Mouse (Mus musculus): ENCODE data around the gene Hdac11.

Hdac11 gene

GRCm38 (mm10) chr6:91137343-91137956 lies 19.0 kb upstream of the Hdac11 start:
- DNase-seq (ENCODE audit: low read depth, low spot score): no peak

GRCm38 (mm10) chr6:91139846-91140245 lies 16.6 kb upstream of the Hdac11 start:
- DNase-seq (ENCODE audit: low read depth, low spot score): peak; percentile 28

DNA sequence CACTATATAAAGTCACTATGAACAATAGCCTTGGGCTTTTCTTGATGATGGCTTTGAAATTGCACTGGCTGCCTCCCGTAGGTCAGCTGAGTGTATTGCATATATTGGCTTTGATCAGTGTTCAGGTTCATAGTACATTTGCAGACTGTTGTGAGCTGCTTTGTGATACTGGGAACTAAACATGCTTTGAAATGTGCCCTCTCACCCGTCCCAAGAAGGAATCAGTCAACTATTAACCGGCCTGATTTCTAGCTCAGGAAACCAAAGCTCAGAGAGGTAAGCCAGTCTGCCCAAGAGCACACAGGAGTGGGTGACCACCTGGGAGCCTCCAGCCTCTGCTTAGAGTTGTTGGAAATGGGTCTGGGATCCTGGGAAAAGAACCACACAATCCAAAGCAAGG lies 11.4 kb upstream of the Hdac11 start:
- DNase-seq (ENCODE audit: low read depth, low spot score): no peak

DNA sequence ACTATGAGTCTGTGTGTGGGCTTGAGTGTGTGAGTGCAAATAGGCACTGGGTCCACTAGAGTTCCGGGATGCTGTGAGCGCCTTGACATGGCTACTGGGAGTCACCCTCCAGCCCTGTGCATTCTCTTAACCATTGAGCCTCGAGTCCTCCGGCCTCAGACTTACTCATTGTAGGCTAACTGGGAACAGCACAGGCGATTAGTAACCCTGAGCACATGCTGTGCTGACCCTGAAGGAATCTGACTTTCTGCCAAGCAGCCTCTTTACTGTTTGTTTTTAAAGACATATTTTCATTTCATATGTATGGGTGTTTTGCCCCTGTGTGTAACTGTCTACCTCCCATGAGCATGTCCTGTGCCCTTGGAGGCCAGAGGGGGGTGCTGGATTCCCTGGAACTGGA lies 10.9 kb upstream of the Hdac11 start:
- no peak for DNase-seq (ENCODE audit: low read depth, low spot score)

DNA sequence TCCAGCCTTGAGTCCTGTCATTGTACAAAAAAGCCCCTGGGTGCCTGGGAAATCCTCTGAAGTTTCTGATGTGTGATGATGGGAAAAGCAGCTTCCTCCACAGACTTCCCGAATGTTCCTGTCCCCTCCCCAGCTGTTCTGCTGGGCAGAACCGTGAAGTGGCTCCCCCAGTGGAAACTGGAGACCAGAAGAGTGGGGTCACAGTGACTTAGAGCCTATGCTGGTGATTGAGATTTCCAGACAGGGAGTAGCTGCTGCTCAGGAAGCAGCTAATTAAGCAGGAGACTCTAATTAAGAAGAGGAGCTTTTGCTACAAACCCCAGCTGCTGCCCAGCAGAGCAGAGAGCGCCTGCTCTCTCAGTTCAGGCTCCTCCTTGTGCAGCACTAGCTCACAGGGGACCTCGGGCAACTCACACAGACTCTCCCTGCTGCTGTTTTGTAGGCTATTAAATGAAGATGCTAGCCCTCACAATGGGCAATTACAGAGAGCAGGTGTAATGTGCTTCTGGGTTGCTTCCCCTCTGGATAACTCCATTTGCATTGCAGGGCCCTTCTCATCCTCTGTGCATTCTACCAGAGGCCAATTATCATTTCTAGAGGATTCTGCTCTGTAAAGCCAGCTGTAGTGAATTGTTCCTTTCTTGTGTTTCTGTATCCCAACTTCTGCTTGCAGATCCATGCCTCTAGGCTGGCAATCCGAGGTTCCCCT lies 9.9 kb upstream of the Hdac11 start:
- DNase-seq (ENCODE audit: low read depth, low spot score): no peak

GRCm38 (mm10) chr6:91147152-91147770 lies 9.2 kb upstream of the Hdac11 start:
- DNase-seq (ENCODE audit: low read depth, low spot score): no peak

GRCm38 (mm10) chr6:91152892-91153548 lies 3.4 kb upstream of the Hdac11 start:
- DNase-seq (ENCODE audit: low read depth, low spot score): no peak

DNA sequence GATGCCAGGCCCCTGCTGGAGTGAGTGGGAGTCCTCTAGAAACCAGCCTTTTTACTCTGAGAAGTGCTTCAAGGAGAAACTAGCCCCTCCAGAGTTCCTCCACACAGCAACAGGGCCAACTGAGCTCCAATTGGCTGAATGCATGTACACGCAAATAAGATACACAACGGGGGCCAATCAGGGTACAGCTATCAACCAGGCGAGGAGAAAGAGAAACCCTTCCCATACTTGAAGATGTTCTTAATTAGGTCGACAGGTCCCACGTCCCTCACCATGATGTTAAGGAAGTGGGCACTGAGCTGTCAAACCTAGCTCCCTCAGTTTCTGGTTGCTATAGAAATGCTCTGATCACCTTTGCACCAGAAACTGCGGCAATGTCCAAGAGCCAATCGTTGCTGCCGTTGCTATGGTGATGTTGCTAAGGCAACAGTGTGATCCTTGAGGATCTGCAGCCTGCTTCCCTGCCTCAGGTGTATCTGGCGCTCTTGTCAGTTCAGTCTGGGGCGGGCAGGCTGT lies 2.9 kb upstream of the Hdac11 start:
- peak; percentile 63 for DNase-seq (ENCODE audit: low read depth, low spot score)

DNA sequence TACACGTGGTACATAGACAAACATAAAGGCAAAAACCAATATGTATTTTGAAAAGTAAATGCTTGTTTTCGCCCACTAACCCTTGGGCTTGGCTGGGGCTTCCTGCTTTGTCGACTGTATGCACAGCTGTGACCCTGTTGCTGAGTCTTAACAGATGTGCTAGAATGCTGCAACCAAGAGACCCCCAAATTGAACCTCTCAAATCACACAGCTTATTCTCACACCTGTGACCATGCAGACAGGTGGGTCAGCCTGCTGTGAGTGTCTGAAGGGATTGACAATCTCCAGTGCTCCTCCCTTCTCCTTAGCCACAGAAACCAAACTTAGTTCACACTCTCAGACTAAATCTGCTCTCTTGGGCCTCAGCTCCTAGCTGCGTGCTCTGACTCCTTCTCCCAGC lies 1.8 kb upstream of the Hdac11 start:
- no peak for DNase-seq (ENCODE audit: low read depth, low spot score)

DNA sequence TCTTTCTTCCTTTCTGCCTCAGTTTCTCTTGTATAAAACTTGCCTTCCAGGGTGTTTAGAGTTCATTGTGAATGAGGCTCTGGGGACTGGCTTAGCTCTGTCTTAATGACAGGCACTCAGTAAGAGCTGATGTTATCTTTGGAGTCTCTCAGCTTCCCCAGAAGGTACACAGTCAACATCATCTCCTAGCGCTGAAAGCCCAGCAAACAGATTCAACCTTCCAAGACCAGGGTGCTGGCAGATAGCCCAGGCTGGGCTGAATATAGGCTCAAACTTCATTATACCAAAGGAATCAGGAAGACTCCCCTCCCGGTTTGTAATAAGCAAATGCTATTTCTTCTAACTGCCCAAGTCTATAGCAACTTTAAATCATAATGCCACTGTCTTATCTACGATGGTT lies 1.2 kb upstream of the Hdac11 start:
- no peak for DNase-seq (ENCODE audit: low read depth, low spot score)

DNA sequence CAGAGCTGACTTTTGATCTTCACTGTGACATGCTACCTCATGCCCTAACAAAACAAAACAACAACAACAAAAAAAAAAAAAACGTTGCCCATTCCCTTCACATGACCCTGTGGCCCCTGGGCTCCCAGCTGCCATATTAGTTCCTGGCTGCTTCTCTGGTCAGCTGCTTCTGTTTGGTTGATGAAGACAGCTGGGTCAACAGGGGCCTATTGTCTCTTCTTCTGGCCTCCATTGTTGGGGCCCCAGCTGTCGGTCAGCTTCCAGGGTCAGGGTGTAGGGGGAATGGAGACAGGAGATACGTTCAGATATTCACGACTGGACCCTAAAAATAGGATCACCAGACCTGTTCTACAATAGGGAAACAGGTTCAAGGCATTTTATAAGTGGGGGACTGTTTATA lies 403 bp upstream of the Hdac11 start:
- DNase-seq (ENCODE audit: low read depth, low spot score): no peak

GRCm38 (mm10) chr6:91157237-91157570 lies 739 bp downstream of the Hdac11 start:
- DNase-seq (ENCODE audit: low read depth, low spot score): no peak

GRCm38 (mm10) chr6:91159047-91159446 lies 2.6 kb downstream of the Hdac11 start:
- DNase-seq (ENCODE audit: low read depth, low spot score): no peak

DNA sequence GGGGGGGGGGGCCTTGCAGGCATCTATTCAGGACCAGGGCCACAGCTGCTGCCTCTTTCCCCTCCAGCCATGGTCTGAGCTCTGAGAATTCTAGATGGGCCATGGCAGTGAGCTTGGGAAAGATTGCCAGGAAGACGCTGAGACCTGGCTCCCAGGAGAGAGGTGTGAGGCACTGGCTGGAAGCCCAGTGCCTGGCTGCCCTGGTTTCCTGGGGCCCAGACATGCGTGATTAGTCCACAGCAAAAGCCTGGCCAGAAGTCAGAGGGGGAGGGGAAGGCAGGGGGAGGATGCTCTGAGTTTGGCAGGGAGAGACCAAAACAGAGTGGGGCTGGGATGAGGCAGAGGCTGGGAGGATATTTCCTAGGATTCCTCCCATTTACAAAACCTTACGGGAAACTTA lies 3.9 kb downstream of the Hdac11 start:
- DNase-seq (ENCODE audit: low read depth, low spot score): no peak

GRCm38 (mm10) chr6:91160976-91161375 lies 4.5 kb downstream of the Hdac11 start:
- no peak for DNase-seq (ENCODE audit: low read depth, low spot score)

GRCm38 (mm10) chr6:91161506-91162235 lies 5.2 kb downstream of the Hdac11 start:
- DNase-seq (ENCODE audit: low read depth, low spot score): no peak

GRCm38 (mm10) chr6:91162314-91162713 lies 5.8 kb downstream of the Hdac11 start:
- no peak for DNase-seq (ENCODE audit: low read depth, low spot score)

DNA sequence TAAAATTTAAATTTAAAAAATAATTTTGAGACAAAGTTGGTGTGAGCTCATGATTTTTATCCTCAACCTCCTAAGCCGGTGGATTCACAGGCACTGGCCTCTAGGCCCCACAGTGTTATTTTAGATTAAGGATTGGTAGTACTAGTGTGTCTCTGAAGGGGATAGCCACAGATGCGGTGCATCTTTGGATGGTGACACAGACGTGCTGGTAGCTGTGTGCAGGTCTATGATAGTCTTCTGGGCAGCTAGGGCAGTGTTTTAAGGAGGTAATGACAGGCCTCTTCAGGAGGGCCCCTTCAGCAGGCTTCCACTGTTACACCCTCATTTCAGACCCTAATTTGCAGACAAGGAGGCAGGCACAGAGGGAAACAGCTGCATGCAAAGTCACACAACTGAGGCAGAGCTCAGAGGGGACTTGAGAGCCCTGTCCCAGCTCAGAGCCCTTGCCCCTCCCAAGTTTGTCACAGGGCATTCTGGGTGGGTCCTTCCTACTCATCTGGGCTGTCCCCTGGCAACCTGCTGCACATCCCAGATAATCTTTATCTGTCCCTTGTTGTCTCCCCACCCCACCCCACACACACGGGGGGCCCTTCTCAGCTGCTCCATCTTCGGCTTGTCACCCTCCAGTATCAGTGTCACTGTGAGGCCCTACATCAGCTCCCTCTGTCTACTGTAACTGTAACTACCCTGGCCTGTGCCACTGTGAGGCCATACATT lies 6.9 kb downstream of the Hdac11 start:
- DNase-seq (ENCODE audit: low read depth, low spot score): no peak

DNA sequence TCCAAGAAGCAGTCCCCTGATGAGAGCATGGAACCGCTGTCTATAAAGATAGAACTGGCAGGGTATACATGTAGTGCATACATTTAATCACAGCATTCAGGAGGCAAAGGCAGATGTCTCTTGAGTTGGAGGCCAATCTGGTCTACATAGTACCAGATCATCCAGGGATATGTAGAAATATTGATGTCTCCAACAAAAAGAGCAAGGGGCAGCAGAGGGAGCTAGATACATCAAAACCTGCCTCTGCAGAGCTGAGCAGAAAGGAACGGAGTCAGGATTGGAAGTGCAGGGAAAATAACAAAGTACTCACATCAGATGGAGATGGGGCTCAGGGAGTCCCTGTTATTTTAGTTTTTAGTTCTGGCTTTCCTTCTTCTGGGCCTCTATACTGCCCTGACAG lies 8.1 kb downstream of the Hdac11 start:
- DNase-seq (ENCODE audit: low read depth, low spot score): no peak

DNA sequence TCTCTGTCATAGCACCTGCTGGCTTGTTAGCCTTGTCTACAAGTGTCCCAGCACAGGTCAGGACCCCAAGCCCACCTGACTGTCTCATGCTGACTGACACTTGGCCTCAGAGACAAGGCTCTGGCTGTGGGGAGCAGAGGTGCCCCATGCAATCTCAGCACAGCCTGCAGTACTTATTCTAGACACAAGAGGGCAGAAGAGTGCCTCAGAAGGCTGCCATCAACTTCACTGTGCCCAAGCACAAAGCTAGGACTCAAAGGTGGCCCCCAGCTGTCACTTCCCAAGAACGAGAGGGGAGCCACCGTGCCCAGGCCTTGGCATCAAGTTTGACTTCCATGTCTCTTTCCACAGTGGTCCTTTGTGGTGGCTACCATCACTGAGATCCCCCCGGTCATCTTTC lies 8.7 kb downstream of the Hdac11 start:
- DNase-seq (ENCODE audit: low read depth, low spot score): peak; percentile 47

- no peak for DNase-seq (ENCODE audit: low read depth, low spot score)
These were observed 11.4 kb downstream of the Hdac11 start for GRCm38 (mm10) chr6:91167828-91168227.
